6 mouse cellular contexts compared by ENCODE assay signal in genomic region chr17:86580724-86581123, GRCm38 (mm10).
"Had no signal": no experiment of that assay in that cellular context is flagged by ENCODE, and none has a peak within 500 bp of the region (broad histone marks: within the 10 kb centered on the region; RNA-seq: fewer than 3 reads in every experiment).

No protein-coding gene starts in this region.

- DNase-seq: kidney, postnatal 14 days; layer of hippocampus, adult 9-11 months; layer of hippocampus, postnatal 36 days; lung, postnatal 14 days; right cerebral cortex, postnatal 25 days; thymus, postnatal 25 days had no signal
